In the genomic region with DNA sequence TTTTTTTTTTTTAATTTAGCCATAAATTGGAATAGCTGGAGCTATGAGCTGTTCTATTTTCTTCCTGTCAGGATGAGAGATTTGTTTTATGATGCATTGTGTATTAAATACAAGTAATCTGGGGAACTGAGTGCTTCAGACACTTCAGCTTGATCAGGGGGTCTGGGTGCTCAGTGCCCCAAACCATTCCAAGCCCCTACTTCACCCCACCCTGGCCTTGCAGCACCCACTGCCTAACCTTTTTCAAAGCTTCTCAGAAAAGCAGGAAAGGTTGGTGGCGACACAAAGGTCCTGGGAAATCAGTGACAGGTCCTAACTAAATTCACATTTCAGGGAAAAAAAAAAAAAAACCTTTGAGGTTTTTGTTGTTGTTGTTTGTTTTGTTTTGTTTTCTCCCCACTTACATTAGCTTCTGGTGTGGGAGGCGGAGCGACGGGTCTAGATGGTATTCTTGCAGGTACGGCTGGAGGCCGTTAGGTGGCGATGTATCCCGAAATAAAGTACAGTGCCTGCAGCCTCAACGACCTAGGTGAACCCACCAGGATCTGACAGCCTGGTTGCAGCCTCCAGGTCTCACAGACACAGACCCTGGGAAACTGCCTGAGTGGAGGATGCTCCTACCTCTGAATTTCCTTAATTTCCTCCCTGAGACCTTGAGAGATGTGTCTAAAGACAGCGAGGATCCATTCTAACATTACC, we compare ENCODE assay signal across 8 mouse cellular contexts.
DNase-seq lines count a peak whose midpoint lies in the region; ATAC-seq and TF ChIP-seq lines count a peak whose summit lies in the region.
"Had no signal": no experiment of that assay in that cellular context is flagged by ENCODE, and none has a peak within 500 bp of the region (broad histone marks: within the 10 kb centered on the region; RNA-seq: fewer than 3 reads in every experiment).

No protein-coding gene starts in this region.

- TF ChIP-seq POLR2A in testis, adult 2 months (IDR thresholded peaks at IDR 0.05; ENCODE audit: control insufficient read depth, low read depth, low read length) = no peak

- H3K9me3 ChIP-seq in intestine, embryonic 14.5 days (ENCODE audit: control insufficient read depth, low read length) = no peaks in the 10 kb centered on the region
- no peaks in the 10 kb centered on the region for H3K9me3 ChIP-seq in midbrain, embryonic 11.5 days (ENCODE audit: control insufficient read depth, low read length)
- H3K9me3 ChIP-seq: megakaryocyte, embryonic 14.5 days had no signal

- no peaks in the 10 kb centered on the region for H3K4me1 ChIP-seq in intestine, embryonic 14.5 days (replicated peaks; ENCODE audit: control insufficient read depth, insufficient read depth, low read length)
- 0 out of 2 replicates have a peak, but pooled peaks cover 2% of the 10 kb centered on the region for H3K4me1 ChIP-seq in midbrain, embryonic 11.5 days (ENCODE audit: control insufficient read depth, insufficient read depth, low read length)
- peaks cover 7% of the 10 kb centered on the region for H3K4me1 ChIP-seq in testis, adult 2 months (ENCODE audit: control insufficient read depth, insufficient read depth, low read length)

- peak; percentile 69 for ATAC-seq in intestine, embryonic 14.5 days (replicated peaks; ENCODE audit: low FRiP score, low TSS enrichment, low read depth)
- ATAC-seq in midbrain, embryonic 11.5 days (ENCODE audit: low FRiP score) = peak; percentile 68

- no peak overlapping the region for H3K4me3 ChIP-seq in intestine, embryonic 14.5 days (ENCODE audit: low read depth, low read length)
- H3K4me3 ChIP-seq in midbrain, embryonic 11.5 days (ENCODE audit: low read depth, low read length) = no peak overlapping the region
- no peak overlapping the region for H3K4me3 ChIP-seq in testis, adult 2 months (ENCODE audit: control insufficient read depth, low read depth, low read length)
- H3K4me3 ChIP-seq: megakaryocyte, embryonic 14.5 days had no signal

- H3K36me3 ChIP-seq in intestine, embryonic 14.5 days (ENCODE audit: control insufficient read depth, insufficient read depth, low read length) = no peaks in the 10 kb centered on the region
- H3K36me3 ChIP-seq in midbrain, embryonic 11.5 days (ENCODE audit: control insufficient read depth, insufficient read depth, low read length) = no peaks in the 10 kb centered on the region
- no peaks in the 10 kb centered on the region for H3K36me3 ChIP-seq in testis, adult 2 months (ENCODE audit: control insufficient read depth, insufficient read depth, low read length)

- 12% methylated on average over 10 of the region's 10 CpGs for WGBS in intestine, embryonic 14.5 days
- WGBS in midbrain, embryonic 11.5 days = 7% methylated on average over 10 of the region's 10 CpGs

- H3K9ac ChIP-seq in intestine, embryonic 14.5 days (ENCODE audit: low read length) = no peak overlapping the region
- no peak overlapping the region for H3K9ac ChIP-seq in midbrain, embryonic 11.5 days (ENCODE audit: low read length)

- H3K4me2 ChIP-seq in intestine, embryonic 14.5 days (ENCODE audit: low read length) = no peak overlapping the region
- H3K4me2 ChIP-seq in midbrain, embryonic 11.5 days = no peak overlapping the region

- TF ChIP-seq CTCF in testis, adult 2 months (IDR thresholded peaks at IDR 0.05; ENCODE audit: control insufficient read depth, insufficient read depth, insufficient replicate concordance, low read depth, low read length) = peak; percentile 78; the same call in 1 of the 2 replicates

- intact Hi-C loops in left cerebral cortex, postnatal 14 days (cut with DNase I) = loop anchor here (1.0 to 10.0 kb wide), 2 partner anchors 200 to 493 kb away; no protein-coding TSS in a partner anchor

- DNase-seq in adrenal gland, adult 8-10 months = peak; percentile 24
- DNase-seq in cerebellum, postnatal 36 days = peak; percentile 51 to 57
- peak; percentile 61 for DNase-seq in gastrocnemius, postnatal 10 days
- DNase-seq in intestine, embryonic 14.5 days (ENCODE audit: low spot score) = peak; percentile 74
- DNase-seq in left cerebral cortex, postnatal 14 days (ENCODE audit: low spot score in 2 of 2) = peak; percentile 63 to 70
- DNase-seq in midbrain, embryonic 11.5 days (ENCODE audit: low spot score, missing footprints) = peak; percentile 96

- H3K27ac ChIP-seq in intestine, embryonic 14.5 days (ENCODE audit: low read depth) = no peak overlapping the region
- H3K27ac ChIP-seq in midbrain, embryonic 11.5 days (ENCODE audit: low read depth, low read length) = no peak overlapping the region
- no peak overlapping the region for H3K27ac ChIP-seq in testis, adult 2 months (ENCODE audit: control insufficient read depth, insufficient read depth, low read depth, low read length)

- peaks cover 92% of the 10 kb centered on the region for H3K27me3 ChIP-seq in intestine, embryonic 14.5 days (replicated peaks; ENCODE audit: control insufficient read depth, insufficient read depth, low read length)
- H3K27me3 ChIP-seq in midbrain, embryonic 11.5 days (ENCODE audit: control insufficient read depth, insufficient read depth, low read length) = no peaks in the 10 kb centered on the region
- no peaks in the 10 kb centered on the region for H3K27me3 ChIP-seq in testis, adult 2 months (ENCODE audit: control insufficient read depth, insufficient read depth, low read length)

Comparison
In these comparisons a context has a peak if more than half of its experiments do, and no peak if none do; other contexts are left out.
1. DNase-seq: peak in every context shown above with its lines; median percentile 96 in midbrain, embryonic 11.5 days; 74 in intestine, embryonic 14.5 days; 66 in left cerebral cortex, postnatal 14 days; 61 in gastrocnemius, postnatal 10 days; 54 in cerebellum, postnatal 36 days; 24 in adrenal gland, adult 8-10 months.